Mouse (Mus musculus): ENCODE measurements around the gene Rps26.
"Not testable (repeated sequence)": the region's sequence is repeated elsewhere in the genome, so short reads cannot be mapped to it uniquely, and the experiment has no call there.

The Rps26 gene

DNA sequence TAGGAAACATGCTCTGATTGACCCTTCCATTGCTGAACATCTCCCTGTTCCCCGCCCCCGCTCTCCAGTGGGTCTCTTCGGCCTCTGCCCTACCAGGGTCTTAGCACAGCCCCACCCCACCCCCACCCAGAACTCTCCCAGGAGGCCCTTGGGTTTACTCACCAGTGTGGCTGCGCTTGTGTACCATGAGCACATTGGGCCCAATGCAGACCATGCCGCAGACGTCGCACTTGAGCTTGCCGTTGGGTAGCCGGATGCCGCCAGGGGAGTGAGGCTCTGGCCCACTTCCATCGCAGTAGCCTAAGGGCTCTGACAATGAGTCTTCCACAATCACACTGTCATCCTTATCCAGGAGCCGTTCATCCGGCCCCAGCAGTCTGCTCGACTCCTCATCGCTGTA lies 14.3 kb upstream of the Rps26 start:
- no peak for DNase-seq

DNA sequence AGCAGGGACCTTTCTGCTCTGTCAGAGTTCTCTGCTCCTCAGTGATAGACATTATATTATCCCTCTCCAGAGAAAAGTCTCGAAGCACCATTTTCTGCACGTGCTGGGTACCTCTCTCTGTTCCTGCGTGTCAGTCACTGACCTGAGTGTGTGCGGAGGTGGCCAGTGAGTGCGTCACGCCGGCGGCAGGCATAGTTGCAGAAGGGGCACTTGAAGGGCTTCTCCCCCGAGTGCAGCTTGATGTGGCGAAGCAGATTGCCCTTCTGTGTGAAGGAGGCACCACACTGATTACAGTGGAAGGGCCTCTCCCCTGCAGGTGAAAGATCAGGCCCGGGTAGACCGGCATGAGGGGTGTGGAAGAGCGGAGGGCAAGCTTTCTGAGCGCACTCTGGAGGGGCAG lies 13.5 kb upstream of the Rps26 start:
- DNase-seq, result no peak

DNA sequence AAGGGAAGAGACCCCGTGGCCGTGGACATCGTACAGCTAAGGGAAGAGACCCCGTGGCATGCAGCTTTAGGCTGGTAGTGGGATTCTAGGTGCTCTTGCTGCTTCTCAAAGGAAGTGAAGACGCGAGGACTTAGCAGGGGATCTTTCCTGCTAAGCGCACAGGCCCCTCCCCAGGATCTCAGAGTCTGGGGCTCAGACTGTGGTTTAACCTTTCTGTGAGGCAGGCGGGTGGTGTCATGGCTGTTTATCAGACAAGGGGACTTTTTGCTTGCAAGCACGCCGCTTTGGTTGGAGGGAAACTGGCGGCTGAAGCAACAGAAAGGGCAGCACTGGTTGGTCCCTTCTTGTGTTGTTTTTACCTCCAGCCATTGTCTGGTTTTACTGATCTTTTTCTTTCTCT lies 10.5 kb upstream of the Rps26 start:
- no peak for DNase-seq

DNA sequence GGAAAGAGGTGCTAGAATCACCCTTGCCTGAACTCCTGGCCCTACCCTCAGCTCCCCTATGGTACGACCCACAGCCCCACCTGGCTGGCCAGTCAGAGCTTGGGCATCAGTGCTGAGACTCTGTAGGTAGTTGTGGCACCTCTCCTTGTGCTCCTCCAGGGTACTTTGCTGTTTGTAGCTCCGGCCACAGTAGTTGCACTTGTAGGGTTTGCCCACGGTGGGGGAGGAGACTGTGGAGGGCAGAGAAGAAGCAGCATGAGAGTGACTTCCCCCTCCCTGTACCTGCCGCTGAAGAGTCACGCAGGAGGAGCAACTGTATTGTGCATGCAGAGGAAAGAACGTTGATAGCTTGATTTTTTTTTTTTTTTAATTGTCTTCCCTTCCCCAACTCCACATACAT lies 10.0 kb upstream of the Rps26 start:
- DNase-seq, result no peak

DNA sequence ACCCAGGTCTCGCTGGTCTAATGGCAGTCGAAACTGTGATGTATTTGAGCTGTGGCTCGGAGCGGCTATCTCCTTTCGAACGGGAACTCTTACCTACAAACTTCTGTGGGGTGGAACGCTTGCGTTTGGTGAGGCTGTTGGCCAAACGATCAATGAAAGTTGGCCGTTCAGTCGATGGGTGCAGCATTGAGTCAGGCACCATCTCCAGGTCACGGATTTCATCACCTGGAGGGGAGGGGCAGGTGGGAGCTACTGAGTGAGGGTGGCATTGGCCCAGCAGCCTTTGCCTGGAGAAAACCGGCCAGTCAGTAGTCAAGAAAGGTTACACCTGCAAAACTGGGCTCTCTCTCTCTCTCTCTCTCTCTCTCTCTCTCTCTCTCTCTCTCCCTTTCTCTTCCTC lies 9.2 kb upstream of the Rps26 start:
- DNase-seq, result no peak

DNA sequence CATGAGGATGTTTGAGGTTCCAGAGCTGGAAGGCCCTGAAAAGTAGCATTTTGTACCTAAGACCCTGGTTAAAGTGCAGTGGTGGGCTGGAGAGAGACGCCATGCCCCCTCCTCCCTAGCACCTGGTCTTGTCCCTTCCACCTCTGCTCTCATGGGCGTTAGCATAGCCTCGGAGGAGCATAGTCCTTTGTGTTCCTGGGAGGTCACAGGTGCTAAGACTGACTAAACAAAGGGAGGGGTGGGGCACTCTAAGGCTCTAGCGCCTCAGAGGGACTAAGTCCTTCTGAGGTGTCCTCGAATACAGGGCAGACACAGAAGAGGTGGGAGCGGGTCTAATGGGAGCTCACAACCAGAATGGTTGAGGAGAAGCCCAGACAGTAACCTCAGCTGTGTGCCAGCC lies 5.0 kb upstream of the Rps26 start:
- no peak for DNase-seq

DNA sequence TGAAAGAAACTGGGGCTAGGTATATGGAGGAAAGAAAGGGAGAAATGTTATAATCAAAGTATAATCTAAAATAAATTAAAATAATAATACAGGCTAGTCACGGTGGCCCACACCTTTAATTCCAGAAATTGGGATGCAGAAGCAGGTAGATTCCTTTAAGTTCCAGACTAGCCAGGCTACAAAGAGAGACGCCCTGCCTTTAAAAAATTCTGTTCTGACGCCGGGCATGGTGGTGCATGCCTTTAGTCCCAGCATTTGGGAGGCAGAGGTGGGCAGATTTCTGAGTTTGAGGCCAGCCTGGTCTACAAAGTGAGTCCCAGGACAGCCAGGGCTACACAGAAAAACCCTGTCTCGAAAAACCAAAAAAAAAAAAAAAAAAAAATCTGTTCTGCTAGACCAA lies 3.8 kb upstream of the Rps26 start:
- DNase-seq, result not testable (repeated sequence)

DNA sequence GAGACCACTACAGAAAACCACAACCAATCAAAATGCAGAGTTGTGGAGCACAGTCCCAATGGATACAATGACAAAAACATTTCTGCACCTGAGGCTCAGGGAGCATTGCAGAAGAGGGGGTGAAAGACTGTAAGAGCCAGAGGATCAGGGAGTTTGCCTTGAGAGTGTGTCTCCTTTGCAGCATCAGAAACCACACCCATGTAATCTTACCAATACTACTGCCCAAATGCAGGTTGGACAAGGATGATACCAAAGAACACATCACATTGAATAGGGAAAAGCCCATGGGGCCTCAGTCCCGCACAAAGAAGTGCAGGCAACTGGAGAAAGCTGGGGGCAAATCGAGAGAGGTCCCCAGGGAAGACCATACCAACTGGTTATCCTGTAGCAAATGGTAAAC lies 3.2 kb upstream of the Rps26 start:
- DNase-seq, result no peak

DNA sequence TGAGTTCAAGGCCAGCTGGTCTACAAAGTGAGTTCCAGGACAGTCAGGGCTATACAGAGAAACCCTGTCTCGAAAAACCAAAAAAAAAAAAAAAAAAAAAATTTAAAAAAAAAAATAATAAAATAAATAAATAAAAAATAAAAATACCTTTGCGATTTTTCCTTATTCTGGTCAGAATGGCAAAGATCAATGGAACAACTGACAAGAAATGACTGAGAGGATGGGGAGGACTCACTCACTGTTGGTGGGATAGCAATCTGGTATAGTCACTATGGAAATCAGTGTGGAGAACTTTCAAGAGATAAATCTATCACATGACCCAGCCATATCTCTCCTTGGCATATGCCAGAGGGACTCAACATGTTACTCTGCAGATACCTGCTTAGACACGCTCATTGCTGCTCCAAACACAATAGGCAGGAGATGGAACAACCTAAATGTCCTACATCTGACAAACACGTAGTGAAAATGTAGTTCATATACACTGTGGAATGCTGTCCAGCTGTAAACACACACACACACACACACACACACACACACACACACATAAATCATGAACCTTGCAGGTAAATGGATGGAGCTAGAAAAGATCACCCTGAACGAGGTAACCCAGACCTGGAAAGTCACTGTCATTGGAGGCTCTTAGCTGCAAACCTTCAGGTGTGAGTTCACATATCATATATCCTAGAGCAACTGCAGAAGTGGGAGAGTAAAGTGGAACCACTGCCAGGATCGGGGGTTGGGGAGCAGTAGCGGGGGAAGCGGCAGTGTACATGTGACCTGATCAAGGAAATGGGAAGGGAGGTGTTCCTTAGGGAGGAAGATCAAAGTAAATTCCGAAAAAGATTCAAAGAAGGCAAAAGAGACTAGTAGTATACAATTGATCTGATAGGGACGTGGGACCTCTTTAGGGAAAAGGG lies 1.1 kb upstream of the Rps26 start:
- peak; percentile 20 to 51 for DNase-seq

DNA sequence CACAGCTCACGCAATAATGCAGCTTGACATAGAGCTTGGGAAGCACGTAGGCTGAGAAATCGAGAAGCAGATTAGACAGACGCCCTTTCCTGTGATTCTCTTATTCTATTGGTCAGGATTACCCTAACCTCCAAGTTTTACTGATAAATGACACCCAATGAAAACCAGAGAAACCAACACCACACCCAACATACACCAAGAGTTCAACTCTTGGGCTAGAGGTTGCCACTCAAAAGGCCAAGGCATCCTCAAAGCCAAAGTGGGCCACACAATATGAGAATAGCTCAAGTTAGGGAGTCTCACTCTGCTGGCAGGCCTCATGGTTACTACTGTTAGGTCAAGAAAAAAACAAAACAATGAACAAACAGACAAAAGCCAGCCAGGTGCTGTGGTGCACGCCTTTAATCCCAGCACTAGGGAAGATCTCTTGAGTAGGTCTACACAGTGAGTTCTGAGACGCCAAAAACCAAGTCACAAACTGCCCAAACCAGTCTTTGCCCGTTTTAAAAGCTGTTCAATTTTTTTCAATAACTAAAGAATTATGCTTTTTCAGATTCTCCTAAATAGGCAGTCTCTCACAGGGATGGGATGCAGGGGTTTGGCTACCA lies 1.2 kb downstream of the Rps26 start:
- DNase-seq, result no peak

DNA sequence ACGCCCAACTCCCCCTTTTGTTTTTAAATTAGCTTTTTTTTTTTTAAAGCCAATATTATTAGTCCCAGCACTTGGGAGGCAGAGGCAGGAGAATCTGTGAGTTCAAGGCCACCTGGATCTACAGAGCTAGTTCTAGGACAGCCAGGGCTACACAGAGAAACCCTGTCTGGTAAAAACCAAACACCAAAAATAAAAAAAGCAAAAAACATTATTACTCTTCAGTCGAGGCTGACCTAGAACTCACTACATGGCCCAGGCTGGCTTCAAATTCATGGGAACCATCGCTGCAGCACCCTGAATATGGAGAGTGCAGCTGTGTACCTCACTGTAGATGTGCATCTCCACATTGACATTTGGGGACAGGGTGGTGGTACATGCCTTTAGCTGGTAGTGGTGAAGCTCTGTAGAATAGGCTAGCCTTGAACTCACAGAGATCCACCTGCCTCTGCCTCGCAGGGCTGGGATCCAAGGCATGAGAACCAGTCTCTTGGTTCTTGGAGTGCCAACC lies 3.4 kb downstream of the Rps26 start:
- not testable (repeated sequence) for DNase-seq

DNA sequence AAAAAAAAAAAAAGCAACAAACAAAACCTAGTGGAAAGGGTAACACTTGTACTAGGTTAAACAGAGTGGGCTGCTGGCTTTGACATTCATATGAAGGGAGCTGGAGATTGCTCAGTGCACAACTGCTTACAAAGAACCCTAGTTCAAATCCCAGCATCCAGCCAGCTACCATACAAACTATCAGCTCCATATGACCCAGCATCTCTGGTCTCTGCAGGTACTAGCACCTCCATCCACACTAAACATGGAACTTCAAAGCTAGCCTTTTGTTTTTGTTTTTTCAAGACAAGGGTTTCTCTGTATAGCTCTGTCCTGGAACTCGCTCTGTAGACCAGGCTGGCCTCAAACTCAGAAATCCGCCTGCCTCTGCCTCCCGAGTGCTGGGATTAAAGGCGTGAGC lies 3.8 kb downstream of the Rps26 start:
- no peak for DNase-seq

DNA sequence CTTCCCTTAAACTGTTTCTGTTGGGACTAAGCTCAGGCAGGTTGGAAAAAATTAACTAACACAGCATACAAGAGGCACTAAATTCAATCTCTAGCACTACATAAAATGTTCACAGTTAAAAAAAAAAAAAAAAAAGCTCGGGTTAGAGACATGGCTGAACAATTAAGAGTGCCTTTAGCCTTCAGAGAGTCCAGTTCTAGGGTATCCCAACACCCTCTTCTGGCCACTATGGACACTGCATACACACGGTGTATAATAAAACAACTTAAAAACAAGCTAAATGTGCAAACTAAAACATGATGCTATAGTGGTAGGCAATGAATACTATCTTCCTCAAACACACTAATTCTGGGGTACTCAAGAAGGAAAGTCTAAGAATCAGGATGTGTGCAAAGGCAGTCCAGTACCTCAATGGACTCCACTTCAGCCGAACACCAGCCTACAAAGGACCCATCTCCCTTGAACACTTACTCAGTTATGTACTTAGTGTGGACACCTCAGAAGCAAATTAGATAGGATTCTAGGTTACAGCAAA lies 4.5 kb downstream of the Rps26 start:
- DNase-seq, result no peak

DNA sequence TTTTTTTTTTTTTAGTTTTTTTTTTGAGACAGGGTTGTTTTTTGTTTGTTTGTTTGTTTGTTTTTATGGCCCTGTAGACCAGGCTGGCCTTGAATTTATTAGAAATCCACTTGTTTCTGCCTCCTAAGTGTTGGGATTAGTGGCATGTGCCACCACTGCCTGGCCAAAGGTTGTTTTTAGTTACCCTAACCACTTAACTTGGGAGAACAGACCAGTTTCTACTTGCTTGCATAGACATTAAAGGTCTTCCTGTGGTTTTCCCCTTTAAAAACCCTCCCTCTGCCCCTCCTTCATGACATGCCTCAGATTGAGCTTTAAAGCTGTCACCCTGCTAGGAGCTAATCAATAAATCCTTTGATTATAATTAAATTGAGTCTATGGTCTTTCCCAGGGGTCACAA lies 6.3 kb downstream of the Rps26 start:
- DNase-seq, result no peak

DNA sequence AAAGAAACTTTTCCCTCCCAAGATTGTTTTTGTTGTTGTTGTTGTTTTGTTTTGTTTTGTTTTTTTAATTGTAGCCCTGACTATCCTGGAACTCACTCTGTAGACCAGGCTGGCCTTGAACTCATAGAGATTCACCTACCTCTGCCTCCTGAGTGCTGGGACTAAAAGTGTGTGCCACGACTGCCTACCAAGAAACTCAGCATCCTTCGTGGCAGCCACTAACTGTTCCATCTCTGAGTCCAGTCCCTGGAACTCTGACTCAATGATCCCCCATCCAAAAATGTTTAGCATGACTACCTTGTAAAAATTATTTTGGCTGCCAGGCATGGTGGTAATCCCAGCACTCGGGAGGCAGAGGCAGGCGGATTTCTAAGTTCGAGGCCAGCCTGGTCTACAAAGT lies 7.4 kb downstream of the Rps26 start:
- DNase-seq, result not testable (repeated sequence)

DNA sequence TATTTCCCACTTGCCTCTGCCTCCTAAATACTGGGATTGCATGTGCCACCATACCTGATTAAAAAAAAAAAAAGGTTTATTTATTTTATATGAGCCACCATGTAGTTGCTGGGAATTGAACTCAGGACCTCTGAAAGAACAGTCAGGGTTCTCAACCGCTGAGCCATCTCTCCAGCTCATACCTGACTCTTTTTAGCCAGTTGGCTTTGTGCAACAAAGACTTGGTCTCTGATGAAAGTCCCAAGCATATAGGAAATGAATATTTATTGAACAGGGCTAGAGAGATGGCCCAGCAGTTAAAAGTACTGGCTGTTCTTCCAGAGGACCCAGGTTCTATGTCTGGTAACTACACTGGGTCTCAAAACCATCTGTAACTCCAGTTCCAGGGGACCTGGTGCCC lies 8.0 kb downstream of the Rps26 start:
- DNase-seq, result no peak

DNA sequence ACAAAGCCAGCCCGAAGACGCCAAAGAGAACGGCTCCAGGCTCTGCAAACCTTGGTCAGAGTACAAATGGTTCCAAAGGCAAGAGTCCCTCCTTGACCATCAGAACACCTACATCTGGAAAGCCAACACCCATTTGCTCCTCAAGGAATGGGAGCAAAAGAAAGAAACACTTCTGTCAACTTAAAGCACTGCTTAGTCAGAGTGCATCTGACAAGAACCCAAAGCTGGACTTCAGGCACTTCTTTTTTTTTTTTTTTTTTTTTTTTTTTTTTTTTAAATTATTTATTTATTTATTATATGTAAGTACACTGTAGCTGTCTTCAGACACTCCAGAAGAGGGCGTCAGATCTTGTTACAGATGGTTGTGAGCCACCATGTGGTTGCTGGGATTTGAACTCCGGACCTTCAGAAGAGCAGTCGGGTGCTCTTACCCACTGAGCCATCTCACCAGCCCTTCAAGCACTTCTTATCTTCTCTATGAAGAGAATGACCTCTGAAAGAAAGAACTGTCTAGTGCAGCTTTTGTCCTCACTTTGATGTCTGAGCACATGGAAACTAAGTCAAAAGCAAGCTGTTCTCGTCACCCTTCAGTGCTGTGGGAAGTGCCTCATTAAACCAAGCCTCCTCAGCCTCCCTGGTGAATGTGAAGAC lies 10.6 kb downstream of the Rps26 start:
- DNase-seq, result not testable (repeated sequence)

DNA sequence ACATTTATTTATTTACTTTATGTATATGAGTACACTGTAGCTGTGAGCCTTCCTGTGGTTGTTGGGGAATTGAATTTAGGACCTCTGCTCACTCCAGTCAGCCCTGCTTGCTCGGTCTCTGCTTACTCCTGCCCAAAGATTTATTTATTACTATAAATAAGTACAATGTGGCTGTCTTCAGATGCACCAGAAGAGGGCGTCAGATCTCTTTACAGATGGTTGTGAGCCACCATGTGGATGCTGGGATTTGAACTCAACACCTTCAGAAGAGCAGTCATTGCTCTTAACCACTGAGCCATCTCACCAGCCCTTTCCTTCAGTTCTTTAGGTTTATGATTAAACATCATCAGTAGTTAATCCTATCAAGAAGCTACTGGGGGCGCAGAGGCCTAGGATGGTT lies 11.6 kb downstream of the Rps26 start:
- DNase-seq, result no peak

DNA sequence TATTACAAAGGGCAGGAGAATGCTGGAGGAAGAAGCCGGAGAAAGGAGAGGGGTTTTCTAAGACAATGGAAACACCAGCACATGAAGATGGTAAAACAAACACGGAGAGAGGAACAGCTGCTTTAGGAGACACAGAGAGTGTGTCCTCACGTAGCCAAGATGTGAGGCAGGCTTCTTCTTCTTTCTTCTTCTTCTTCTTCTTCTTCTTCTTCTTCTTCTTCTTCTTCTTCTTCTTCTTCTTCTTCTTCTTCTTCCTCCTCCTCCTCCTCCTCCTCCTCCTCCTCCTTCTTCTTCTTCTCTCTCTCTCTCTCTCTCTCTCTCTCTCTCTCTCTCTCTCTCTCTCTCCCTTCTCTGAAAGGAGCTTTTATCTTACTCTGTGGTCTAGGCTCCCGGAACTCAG lies 12.7 kb downstream of the Rps26 start:
- DNase-seq, result not testable (repeated sequence)

DNA sequence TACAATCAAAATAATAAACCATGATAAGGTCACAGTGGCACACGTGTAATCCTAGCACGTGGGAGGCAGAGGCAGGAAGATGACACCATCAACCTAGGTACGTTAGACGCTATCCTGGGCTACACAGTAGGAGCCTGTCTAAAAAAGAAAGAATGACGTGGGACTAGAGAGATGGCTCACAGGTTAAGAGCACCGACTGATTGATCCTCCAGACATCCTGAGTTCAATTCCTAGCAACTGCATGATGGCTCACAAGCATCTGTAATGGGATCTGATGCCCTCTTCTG lies 13.4 kb downstream of the Rps26 start:
- DNase-seq, result no peak

DNA sequence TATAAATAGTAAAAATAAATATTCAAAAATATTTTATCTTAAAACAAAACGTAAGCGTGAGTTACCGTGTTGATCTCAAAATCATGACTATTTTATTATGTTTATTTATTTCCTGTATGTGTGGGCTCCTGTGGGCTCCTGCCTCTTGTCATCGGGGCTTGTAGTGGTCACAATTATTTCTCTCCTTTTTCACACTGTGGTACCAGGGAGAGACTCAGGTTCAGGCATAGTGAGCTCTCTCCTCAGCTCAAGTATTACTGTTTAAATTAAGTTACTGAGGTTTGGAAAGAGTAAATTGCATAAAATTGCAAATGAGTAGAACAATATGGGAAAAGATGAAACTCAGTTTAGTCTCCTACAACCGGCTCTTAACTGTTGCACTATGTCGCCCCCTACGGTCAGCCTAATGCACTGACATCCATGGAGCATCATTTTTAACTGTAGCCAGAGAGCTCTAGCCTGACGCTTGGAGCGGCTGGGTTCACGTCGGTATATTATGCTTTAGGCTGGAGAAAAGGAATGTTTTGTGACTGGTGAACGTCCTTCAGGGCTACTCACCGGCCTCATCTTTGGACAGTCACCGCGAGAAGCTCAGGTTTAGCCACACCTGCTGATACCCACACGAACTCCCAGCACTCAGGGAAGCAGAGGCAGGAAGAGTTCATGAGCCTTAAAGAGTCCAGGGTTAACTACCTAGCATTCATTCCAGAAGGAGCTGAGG lies 14.0 kb downstream of the Rps26 start:
- peak; percentile 86 to 87 for DNase-seq

DNA sequence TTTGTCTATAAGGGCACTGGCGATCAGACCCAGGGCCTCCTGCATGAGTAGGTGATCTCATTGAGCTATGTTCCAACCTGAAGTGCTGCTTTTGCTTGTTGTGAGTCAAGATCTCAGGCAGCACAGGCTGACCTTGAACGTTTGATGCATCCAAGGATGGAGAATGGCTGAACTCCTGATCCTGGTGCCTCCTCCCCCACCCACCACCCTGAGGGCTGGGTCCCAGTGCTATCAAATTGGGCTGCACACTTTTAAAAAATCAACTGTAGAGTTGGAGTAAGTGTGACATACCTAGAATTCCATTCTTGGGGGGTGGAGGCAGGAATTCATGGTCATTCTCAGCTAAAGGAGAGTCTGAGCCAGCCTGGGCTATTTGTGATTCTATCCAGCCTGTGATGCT lies 20.1 kb downstream of the Rps26 start:
- no peak for DNase-seq

DNA sequence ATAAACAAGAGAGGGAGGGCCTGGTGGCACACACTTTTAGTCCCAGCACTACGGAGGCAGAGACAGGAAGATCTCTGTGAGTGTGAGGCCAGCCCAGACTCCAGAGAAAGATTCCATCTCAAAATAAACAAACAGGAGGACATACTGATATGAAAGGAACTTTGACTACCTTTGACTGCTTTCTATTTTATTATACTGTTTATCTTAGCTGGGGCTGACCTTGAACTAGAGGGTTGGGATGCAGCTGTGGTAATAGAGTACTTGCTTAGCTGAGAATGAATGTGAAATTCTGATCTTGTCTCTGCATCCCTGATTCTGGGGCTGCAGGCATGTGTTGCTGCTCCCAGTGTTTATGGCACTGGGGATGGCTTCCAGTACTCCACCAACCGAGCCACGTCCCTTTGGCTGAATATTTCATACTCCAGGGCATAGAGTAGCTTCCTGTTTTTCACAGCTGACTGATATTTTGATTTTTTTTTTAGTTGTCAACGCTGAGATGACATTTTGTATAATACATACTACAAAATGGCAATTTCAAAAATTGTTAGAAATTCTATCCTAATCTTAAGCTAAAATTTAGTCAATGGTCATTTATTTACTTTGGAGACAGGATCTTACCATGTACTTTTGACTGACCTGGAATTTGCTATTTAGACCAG lies 23.9 kb downstream of the Rps26 start:
- no peak for DNase-seq
